Mouse (Mus musculus): ENCODE measurements around the gene Mrpl16. TPM values are rescaled to one million over a fixed set of nuclear protein-coding genes. Genes with fewer than 3 reads are reported as not detected.

The Mrpl16 gene
- total RNA-seq, 2 experiments from 2014 or later = 90.4 to 103 TPM

Other genes starting within 250 kb of the Mrpl16 start
- not detected in 2 replicates for gene Ms4a4d, start 233.6 kb upstream of the Mrpl16 start, total RNA-seq (2014; fragmentation: Nextera tagmentation)
- gene Ms4a4d, start 233.6 kb upstream of the Mrpl16 start, total RNA-seq (2017) = not detected in 2 replicates
- gene Ms4a6d, start 165.5 kb upstream of the Mrpl16 start, total RNA-seq (2014; fragmentation: Nextera tagmentation) = 3.6 and 6.2 TPM in 2 replicates
- 2.4 and 2.7 TPM in 2 replicates for gene Ms4a6d, start 165.5 kb upstream of the Mrpl16 start, total RNA-seq (2017)
- gene Ms4a2, start 146.7 kb upstream of the Mrpl16 start, total RNA-seq (2014; fragmentation: Nextera tagmentation) = 21.5 and 44.3 TPM in 2 replicates
- 35.0 and 40.7 TPM in 2 replicates for gene Ms4a2, start 146.7 kb upstream of the Mrpl16 start, total RNA-seq (2017)
- 1,080 and 1,135 TPM in 2 replicates for gene Ms4a3, start 129.5 kb upstream of the Mrpl16 start, total RNA-seq (2014; fragmentation: Nextera tagmentation)
- gene Ms4a3, start 129.5 kb upstream of the Mrpl16 start, total RNA-seq (2017) = 1,013 and 1,248 TPM in 2 replicates
- gene Oosp2, start 109.8 kb upstream of the Mrpl16 start, total RNA-seq (2014; fragmentation: Nextera tagmentation) = 5.0 TPM in 1 of 2 replicates, not detected in the other
- 1.3 TPM in 1 of 2 replicates, not detected in the other for gene Oosp2, start 109.8 kb upstream of the Mrpl16 start, total RNA-seq (2017)
- 4.7 and 15.8 TPM in 2 replicates for gene Oosp1, start 79.2 kb upstream of the Mrpl16 start, total RNA-seq (2014; fragmentation: Nextera tagmentation)
- gene Oosp1, start 79.2 kb upstream of the Mrpl16 start, total RNA-seq (2017) = 5.1 and 11.9 TPM in 2 replicates
- gene Oosp3, start 73.3 kb upstream of the Mrpl16 start, total RNA-seq (2014; fragmentation: Nextera tagmentation) = not detected in 2 replicates
- gene Oosp3, start 73.3 kb upstream of the Mrpl16 start, total RNA-seq (2017) = not detected in 2 replicates
- not detected in 2 replicates for gene Gif, start 22.8 kb upstream of the Mrpl16 start, total RNA-seq (2014; fragmentation: Nextera tagmentation)
- gene Gif, start 22.8 kb upstream of the Mrpl16 start, total RNA-seq (2017) = not detected in 2 replicates
- 11.3 and 12.2 TPM in 2 replicates for gene Stx3, start 49.0 kb downstream of the Mrpl16 start, total RNA-seq (2014; fragmentation: Nextera tagmentation)
- gene Stx3, start 49.0 kb downstream of the Mrpl16 start, total RNA-seq (2017) = 7.9 and 12.1 TPM in 2 replicates
- gene Olfr1417, start 68.8 kb downstream of the Mrpl16 start, total RNA-seq (2014; fragmentation: Nextera tagmentation) = not detected in 2 replicates
- not detected in 2 replicates for gene Olfr1417, start 68.8 kb downstream of the Mrpl16 start, total RNA-seq (2017)
- gene Olfr1418, start 90.7 kb downstream of the Mrpl16 start, total RNA-seq (2014; fragmentation: Nextera tagmentation) = not detected in 2 replicates
- not detected in 2 replicates for gene Olfr1418, start 90.7 kb downstream of the Mrpl16 start, total RNA-seq (2017)
- not detected in 2 replicates for gene Olfr1419, start 104.7 kb downstream of the Mrpl16 start, total RNA-seq (2014; fragmentation: Nextera tagmentation)
- gene Olfr1419, start 104.7 kb downstream of the Mrpl16 start, total RNA-seq (2017) = not detected in 2 replicates
- not detected in 2 replicates for gene Olfr1420, start 116.2 kb downstream of the Mrpl16 start, total RNA-seq (2014; fragmentation: Nextera tagmentation)
- not detected in 2 replicates for gene Olfr1420, start 116.2 kb downstream of the Mrpl16 start, total RNA-seq (2017)
- 33.2 and 43.7 TPM in 2 replicates for gene Patl1, start 142.0 kb downstream of the Mrpl16 start, total RNA-seq (2014; fragmentation: Nextera tagmentation)
- gene Patl1, start 142.0 kb downstream of the Mrpl16 start, total RNA-seq (2017) = 12.6 and 12.8 TPM in 2 replicates
- gene Osbp, start 195.6 kb downstream of the Mrpl16 start, total RNA-seq (2014; fragmentation: Nextera tagmentation) = 39.1 and 46.5 TPM in 2 replicates
- 35.2 and 42.3 TPM in 2 replicates for gene Osbp, start 195.6 kb downstream of the Mrpl16 start, total RNA-seq (2017)

Measured in granulocyte monocyte progenitor cell, adult 5-6 weeks (primary cell).